Mouse (Mus musculus) cerebellum, adult 2 months (tissue): ENCODE measurements around the gene Igflr1.

Source experiments
- CTCF ChIP-seq: fragments of 200-500 bp; IDR thresholded peaks from 2 replicates; pipeline ENCODE4 v1.5.1; 2011; ENCODE audit warnings: low read depth, mild to moderate bottlenecking, control low read depth, low read length, moderate library complexity, borderline replicate concordance; ENCODE audit not compliant: insufficient read depth
- POLR2A ChIP-seq: fragments of 200-500 bp; IDR thresholded peaks from 2 replicates; pipeline ENCODE4 v1.6.1; 2011; ENCODE audit warnings: low read length, control low read depth, borderline replicate concordance; ENCODE audit not compliant: insufficient read depth

DNA sequence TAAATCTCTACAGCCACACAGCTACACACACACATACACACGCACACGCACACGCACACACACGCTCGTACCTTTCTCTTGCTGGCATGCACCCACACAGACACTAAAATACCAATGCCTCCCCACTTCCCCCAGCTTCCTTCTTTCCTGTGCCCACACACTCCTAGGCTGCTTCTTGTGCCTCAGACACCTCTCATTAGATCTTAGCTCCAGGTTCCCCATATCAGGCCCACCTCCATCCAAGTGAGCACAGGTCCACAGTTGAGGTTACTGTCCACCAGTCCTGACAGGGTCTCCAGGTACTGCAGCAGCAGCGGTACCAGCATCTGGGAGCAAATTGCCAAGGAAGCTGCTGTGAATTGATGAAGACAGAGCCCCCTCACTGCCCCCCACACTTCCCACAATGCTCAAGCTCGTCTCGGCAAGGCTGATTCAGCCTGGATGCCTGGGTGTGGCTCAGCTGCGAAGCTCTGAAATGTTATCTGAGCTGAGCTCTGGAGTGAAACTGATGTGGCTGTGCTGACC lies 33.9 kb upstream of the Igflr1 start:
- no peak for TF ChIP-seq CTCF
- TF ChIP-seq POLR2A = no peak
